12 mouse cellular contexts compared by ENCODE assay signal in genomic region chr7:51339841-51340540, GRCm38 (mm10).
A peak's percentile ranks its signal among the peaks of the same experiment; 100 is the strongest.
DNase-seq lines count a peak whose midpoint lies in the region; ATAC-seq lines count a peak whose summit lies in the region.
"Had no signal": no experiment of that assay in that cellular context is flagged by ENCODE, and none has a peak within 500 bp of the region (broad histone marks: within the 10 kb centered on the region; RNA-seq: fewer than 3 reads in every experiment).

No protein-coding gene starts in this region.

- no peaks in the 10 kb centered on the region for H3K4me1 ChIP-seq in embryonic facial prominence, embryonic 12.5 days
- H3K4me1 ChIP-seq in embryonic facial prominence, embryonic 10.5 days: no peaks in the 10 kb centered on the region
- 0 out of 2 replicates have a peak, but pooled peaks cover 7% of the 10 kb centered on the region for H3K4me1 ChIP-seq in hindbrain, embryonic 14.5 days (replicated peaks; ENCODE audit: control insufficient read depth, insufficient read depth, low read length)
- no peaks in the 10 kb centered on the region for H3K4me1 ChIP-seq in neural tube, embryonic 14.5 days (ENCODE audit: control insufficient read depth, insufficient read depth, low read length)
- H3K4me1 ChIP-seq: limb, embryonic 15.5 days; lung, embryonic 15.5 days had no signal

- H3K4me3 ChIP-seq in embryonic facial prominence, embryonic 12.5 days: no peak overlapping the region
- no peak overlapping the region for H3K4me3 ChIP-seq in embryonic facial prominence, embryonic 10.5 days
- H3K4me3 ChIP-seq in hindbrain, embryonic 14.5 days (replicated peaks; ENCODE audit: low read length): no peak overlapping the region
- H3K4me3 ChIP-seq in neural tube, embryonic 14.5 days (ENCODE audit: low read depth, low read length): no peak overlapping the region
- H3K4me3 ChIP-seq: erythroblast, embryonic 14.5 days; limb, embryonic 15.5 days; lung, embryonic 15.5 days had no signal

- no peak overlapping the region for H3K4me2 ChIP-seq in embryonic facial prominence, embryonic 12.5 days (replicated peaks)
- no peak overlapping the region for H3K4me2 ChIP-seq in hindbrain, embryonic 14.5 days (replicated peaks)
- H3K4me2 ChIP-seq in neural tube, embryonic 14.5 days (ENCODE audit: low read depth, low read length): no peak overlapping the region
- H3K4me2 ChIP-seq: limb, embryonic 15.5 days; lung, embryonic 15.5 days had no signal

- H3K9me3 ChIP-seq in embryonic facial prominence, embryonic 12.5 days: no peaks in the 10 kb centered on the region
- H3K9me3 ChIP-seq in embryonic facial prominence, embryonic 10.5 days: no peaks in the 10 kb centered on the region
- no peaks in the 10 kb centered on the region for H3K9me3 ChIP-seq in hindbrain, embryonic 14.5 days (ENCODE audit: control insufficient read depth, low read length)
- H3K9me3 ChIP-seq in neural tube, embryonic 14.5 days (ENCODE audit: control insufficient read depth, low read length): no peaks in the 10 kb centered on the region
- H3K9me3 ChIP-seq: limb, embryonic 15.5 days; lung, embryonic 15.5 days had no signal

- no peak overlapping the region for H3K27ac ChIP-seq in embryonic facial prominence, embryonic 12.5 days
- H3K27ac ChIP-seq in embryonic facial prominence, embryonic 10.5 days (replicated peaks): no peak overlapping the region
- peak overlapping the region; percentile 1; the same call in 1 of the 2 replicates for H3K27ac ChIP-seq in hindbrain, embryonic 14.5 days
- H3K27ac ChIP-seq in neural tube, embryonic 14.5 days (ENCODE audit: low read depth, low read length): no peak overlapping the region
- H3K27ac ChIP-seq: limb, embryonic 15.5 days; lung, embryonic 15.5 days had no signal

- 66% methylated on average over 7 of the region's 7 CpGs for WGBS in embryonic facial prominence, embryonic 12.5 days
- 82% methylated on average over 7 of the region's 7 CpGs for WGBS in embryonic facial prominence, embryonic 10.5 days
- 53% methylated on average over 7 of the region's 7 CpGs for WGBS in hindbrain, embryonic 14.5 days
- WGBS in neural tube, embryonic 14.5 days: 52% methylated on average over 7 of the region's 7 CpGs

- H3K36me3 ChIP-seq in embryonic facial prominence, embryonic 12.5 days: no peaks in the 10 kb centered on the region
- H3K36me3 ChIP-seq in embryonic facial prominence, embryonic 10.5 days (replicated peaks): no peaks in the 10 kb centered on the region
- H3K36me3 ChIP-seq in hindbrain, embryonic 14.5 days (replicated peaks; ENCODE audit: control insufficient read depth, insufficient read depth): no peaks in the 10 kb centered on the region
- no peaks in the 10 kb centered on the region for H3K36me3 ChIP-seq in neural tube, embryonic 14.5 days (ENCODE audit: control insufficient read depth, insufficient read depth, low read length)
- H3K36me3 ChIP-seq: limb, embryonic 15.5 days; lung, embryonic 15.5 days had no signal

- no peak for DNase-seq in embryonic facial prominence, embryonic 10.5 days (ENCODE audit: low spot score)
- peak; percentile 8 for DNase-seq in layer of hippocampus, adult 9-10 months (ENCODE audit: low spot score)
- DNase-seq in layer of hippocampus, postnatal 36 days: no peak
- DNase-seq in hindbrain, embryonic 14.5 days (ENCODE audit: low spot score): peak; percentile 45
- DNase-seq in adipocyte (ENCODE audit: low spot score): no peak
- DNase-seq in thymus, postnatal 25 days: no peak
- DNase-seq: heart, postnatal 4 days had no signal

- no peak overlapping the region for H3K9ac ChIP-seq in embryonic facial prominence, embryonic 12.5 days
- no peak overlapping the region for H3K9ac ChIP-seq in hindbrain, embryonic 14.5 days
- H3K9ac ChIP-seq in neural tube, embryonic 14.5 days (replicated peaks; ENCODE audit: low read depth, low read length): no peak overlapping the region
- H3K9ac ChIP-seq: limb, embryonic 15.5 days; lung, embryonic 15.5 days had no signal

- ATAC-seq in embryonic facial prominence, embryonic 12.5 days (ENCODE audit: insufficient number of reproducible peaks, insufficient read depth, low FRiP score, low TSS enrichment): peak; percentile 69; the same call in 1 of the 2 replicates
- ATAC-seq in hindbrain, embryonic 14.5 days (ENCODE audit: low FRiP score): peak; percentile 85
- ATAC-seq in neural tube, embryonic 14.5 days (ENCODE audit: low read depth): peak; percentile 90

- H3K27me3 ChIP-seq in embryonic facial prominence, embryonic 12.5 days: no peaks in the 10 kb centered on the region
- H3K27me3 ChIP-seq in embryonic facial prominence, embryonic 10.5 days (replicated peaks; ENCODE audit: low read depth, poor library complexity, severe bottlenecking): no peaks in the 10 kb centered on the region
- H3K27me3 ChIP-seq in hindbrain, embryonic 14.5 days (ENCODE audit: control insufficient read depth, insufficient read depth, low read length): no peaks in the 10 kb centered on the region
- no peaks in the 10 kb centered on the region for H3K27me3 ChIP-seq in neural tube, embryonic 14.5 days (ENCODE audit: control insufficient read depth, insufficient read depth, low read length)
- H3K27me3 ChIP-seq: limb, embryonic 15.5 days; lung, embryonic 15.5 days had no signal

Comparison
In these comparisons a context has a peak if more than half of its experiments do, and no peak if none do; other contexts are left out.
1. DNase-seq: peak in layer of hippocampus, adult 9-10 months (single experiment) and hindbrain, embryonic 14.5 days (single experiment); none in embryonic facial prominence, embryonic 10.5 days (single experiment), layer of hippocampus, postnatal 36 days (0 of 2), adipocyte (single experiment) and thymus, postnatal 25 days (single experiment).
2. Peak in every context shown above with its lines, with median percentiles within 50 percentile points of each other: ATAC-seq.